Mouse (Mus musculus) hindbrain, embryonic 16.5 days (tissue): ENCODE data around the gene Hoxa7. TPM values are rescaled to one million over a fixed set of nuclear protein-coding genes. Genes with fewer than 3 reads are reported as not detected.

Source experiments
- ATAC-seq: fragments of 200-750 bp; cut with Nextera tagmentation; 2 replicates; pipeline ENCODE4 v1.8.0; 2017; ENCODE audit warnings: moderate TSS enrichment, moderate library complexity
- H3K27ac ChIP-seq: fragments of 300-500 bp; sonication (generic); 2 replicates; pipeline ENCODE4 v1.5.1; 2014; ENCODE audit warnings: low read depth, mild to moderate bottlenecking, control low read depth, low read length, moderate library complexity
- H3K27me3 ChIP-seq: fragments of 300-500 bp; sonication (generic); replicated peaks from 2 replicates; pipeline ENCODE4 v1.6.1; 2014; ENCODE audit warnings: low read length; ENCODE audit not compliant: control insufficient read depth, insufficient read depth
- H3K36me3 ChIP-seq: fragments of 300-500 bp; sonication (generic); 2 replicates; pipeline ENCODE4 v1.6.1; 2014; ENCODE audit warnings: mild to moderate bottlenecking, low read length, moderate library complexity, mixed read lengths; ENCODE audit not compliant: control insufficient read depth, insufficient read depth
- H3K4me1 ChIP-seq: fragments of 300-500 bp; sonication (generic); 2 replicates; pipeline ENCODE4 v1.6.1; 2014; ENCODE audit warnings: low read depth, low read length; ENCODE audit not compliant: control insufficient read depth, insufficient read depth
- H3K4me2 ChIP-seq: fragments of 300-500 bp; sonication (generic); 2 replicates; pipeline ENCODE4 v1.6.1; 2014; ENCODE audit warnings: mild to moderate bottlenecking, low read length, control low read depth, moderate library complexity
- H3K4me3 ChIP-seq: fragments of 300-500 bp; sonication (generic); 2 replicates; pipeline ENCODE4 v1.5.1; 2014; ENCODE audit warnings: mild to moderate bottlenecking, low read length, control low read depth, moderate library complexity
- H3K9ac ChIP-seq: fragments of 300-500 bp; sonication (generic); 2 replicates; pipeline ENCODE4 v1.6.1; 2014; ENCODE audit warnings: low read depth, mild to moderate bottlenecking, control low read depth, low read length, moderate library complexity
- H3K9me3 ChIP-seq: fragments of 300-500 bp; sonication (generic); 2 replicates; pipeline ENCODE4 v1.6.1; 2014; ENCODE audit warnings: mild to moderate bottlenecking, low read length, moderate library complexity; ENCODE audit not compliant: control insufficient read depth
- WGBS: fragments of 180-500 bp; shearing (Covaris S2); extraction: QIAGEN DNeasy Blood & Tissue Kit; methylation state at CpG from one replicate; pipeline ENCODE4 v1.1.7; 2014; 5-methylcytosine and 5-hydroxymethylcytosine counted together
- polyA plus RNA-seq: library from polyadenylated mRNA; unstranded; fragments of >200 nt; fragmentation: Nextera tagmentation; extraction: Ambion mirVana; gene quantifications from 2 replicates; pipeline ENCODE4 v1.2.1, GENCODE M21; 2015

The Hoxa7 gene
- polyA plus RNA-seq, 1 experiment from 2014 or later, result 9.0 TPM

DNA sequence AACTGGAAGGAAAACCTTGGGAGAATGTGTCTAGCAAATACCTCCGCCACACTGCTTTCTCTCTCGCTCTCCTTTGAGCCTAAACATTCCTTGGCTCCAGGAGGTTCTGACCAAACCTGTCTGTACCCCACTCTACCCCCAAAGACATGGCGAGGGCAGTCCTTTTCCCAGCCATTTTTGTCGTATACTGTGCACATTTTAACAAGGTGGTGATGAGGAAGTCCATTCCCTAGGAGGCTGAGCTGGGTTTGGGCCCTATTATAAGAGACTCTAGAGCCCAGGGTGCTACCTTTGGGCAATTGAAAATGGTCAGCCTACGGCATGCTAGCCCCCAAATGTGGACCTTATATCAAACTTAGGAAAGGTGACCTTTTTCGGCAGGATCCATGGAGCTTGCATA is 14.2 kb upstream of the Hoxa7 start:
- Histone ChIP-seq H3K4me2 (no peak overlapping the region), H3K9me3 (no peaks in the 10 kb centered on the region), H3K9ac (no peak overlapping the region), H3K4me3 (no peak overlapping the region), H3K36me3 (no peaks in the 10 kb centered on the region), H3K27ac (no peak overlapping the region), H3K4me1 (peaks cover 4% of the 10 kb centered on the region; the same call in 1 of the 2 replicates), H3K27me3 (peaks cover 80% of the 10 kb centered on the region)
- ATAC-seq, result no peak
- 25% methylated on average over 6 of the region's 6 CpGs for WGBS

DNA sequence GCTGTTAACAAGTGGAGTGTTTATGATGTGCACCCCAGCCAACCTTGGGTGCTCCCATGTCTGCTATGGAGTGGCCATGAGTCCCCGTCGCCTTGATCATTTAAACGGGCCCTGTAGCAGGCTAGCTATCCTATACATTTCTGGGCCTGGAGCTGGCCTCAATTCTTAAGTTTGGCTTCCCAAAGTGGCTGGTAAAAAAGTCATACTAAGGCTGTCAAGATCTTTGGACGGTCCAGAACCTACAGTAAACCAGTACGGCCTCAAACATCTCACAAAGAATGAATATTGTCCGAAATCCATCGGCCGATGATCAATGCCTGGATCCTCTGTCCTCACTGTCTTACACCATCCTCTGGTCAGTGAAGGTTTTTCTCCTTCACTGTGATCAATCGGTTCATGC is 13.6 kb upstream of the Hoxa7 start:
- Histone ChIP-seq H3K27ac (no peak overlapping the region), H3K9me3 (no peaks in the 10 kb centered on the region), H3K4me1 (peaks cover 2% of the 10 kb centered on the region; the same call in 1 of the 2 replicates), H3K9ac (no peak overlapping the region), H3K27me3 (peaks cover 79% of the 10 kb centered on the region), H3K36me3 (no peaks in the 10 kb centered on the region), H3K4me3 (no peak overlapping the region), H3K4me2 (no peak overlapping the region)
- 30% methylated on average over 9 of the region's 9 CpGs for WGBS
- ATAC-seq, result no peak

DNA sequence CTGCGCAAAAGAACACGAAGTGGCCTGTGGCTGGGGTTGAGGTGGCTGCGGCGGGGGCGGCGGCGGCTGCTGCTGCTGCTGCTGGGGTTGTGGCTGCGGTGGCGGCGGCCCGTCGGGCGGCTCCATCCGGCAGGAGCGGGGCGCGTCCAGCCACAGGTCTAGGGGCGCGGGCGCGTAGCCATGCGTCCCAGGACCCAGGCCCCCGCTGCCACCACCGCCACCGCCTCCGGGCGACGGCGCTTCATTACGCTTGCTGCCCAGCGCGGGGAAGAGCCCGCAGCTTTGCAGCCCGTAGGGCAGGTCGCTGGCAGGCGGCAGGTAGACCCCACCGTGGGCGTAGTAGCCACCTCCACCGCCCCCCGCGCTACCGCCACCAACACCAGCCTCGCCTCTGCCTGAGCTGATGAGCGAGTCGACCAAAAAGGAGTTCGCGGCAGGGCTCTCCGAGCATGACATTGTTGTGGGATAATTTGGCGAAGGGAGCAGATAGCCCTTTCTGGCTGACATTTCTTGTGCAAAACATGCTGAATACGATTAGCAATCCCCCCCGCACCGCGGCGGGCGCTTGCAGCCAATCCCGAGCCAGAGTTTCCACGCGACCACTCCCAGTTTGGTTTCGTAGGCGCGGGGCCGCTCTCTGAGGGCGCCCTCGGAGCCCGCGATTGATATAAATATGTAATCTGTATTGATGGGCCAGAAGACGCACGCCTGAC is 12.9 kb upstream of the Hoxa7 start:
- H3K4me2 ChIP-seq, result no peak overlapping the region
- H3K9ac ChIP-seq, result no peak overlapping the region
- WGBS, result under 1% methylated on average over 52 of the region's 68 CpGs
- peaks cover 78% of the 10 kb centered on the region for H3K27me3 ChIP-seq
- no peak overlapping the region for H3K4me3 ChIP-seq
- H3K9me3 ChIP-seq, result no peaks in the 10 kb centered on the region
- no peak for ATAC-seq
- H3K36me3 ChIP-seq, result no peaks in the 10 kb centered on the region
- H3K27ac ChIP-seq, result no peak overlapping the region
- H3K4me1 ChIP-seq, result no peaks in the 10 kb centered on the region

GRCm38 (mm10) chr6:52233546-52234427 is 12.1 kb upstream of the Hoxa7 start:
- Histone ChIP-seq H3K4me2 (no peak overlapping the region), H3K9me3 (no peaks in the 10 kb centered on the region), H3K36me3 (no peaks in the 10 kb centered on the region), H3K4me3 (no peak overlapping the region), H3K4me1 (no peaks in the 10 kb centered on the region), H3K27me3 (peaks cover 80% of the 10 kb centered on the region), H3K27ac (no peak overlapping the region), H3K9ac (no peak overlapping the region)
- 1% methylated on average over 65 of the region's 70 CpGs for WGBS
- ATAC-seq, result no peak

DNA sequence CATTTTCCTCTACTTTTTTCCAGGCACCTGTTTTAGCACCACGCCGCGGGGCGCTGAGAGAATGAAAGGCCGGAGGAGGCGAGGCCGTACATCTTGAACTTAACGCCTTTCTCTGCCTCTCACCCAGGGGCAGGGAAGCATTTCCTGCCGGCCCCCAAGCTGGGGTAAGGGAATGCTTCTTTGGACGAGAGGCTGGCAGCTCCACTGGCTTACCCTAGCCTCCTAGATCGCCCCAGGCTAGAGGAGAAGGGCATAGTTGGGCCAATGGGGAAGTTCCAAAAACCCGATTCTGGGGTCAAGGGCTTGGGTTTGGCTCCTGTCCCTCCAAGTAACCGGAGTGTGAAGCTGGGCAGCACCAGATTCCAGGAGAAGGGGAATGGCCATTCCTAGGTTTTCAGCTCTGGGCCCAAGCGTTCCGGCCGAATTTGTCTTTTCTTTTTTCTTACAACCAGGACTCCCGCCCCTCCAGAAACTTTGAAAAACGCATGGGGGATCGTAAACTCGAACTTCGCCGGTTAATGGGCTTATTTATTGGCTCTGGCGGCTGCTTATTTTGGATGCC is 11.4 kb upstream of the Hoxa7 start:
- H3K4me3 ChIP-seq, result no peak overlapping the region
- H3K9ac ChIP-seq, result no peak overlapping the region
- H3K27me3 ChIP-seq, result peaks cover 82% of the 10 kb centered on the region
- no peaks in the 10 kb centered on the region for H3K9me3 ChIP-seq
- no peak overlapping the region for H3K4me2 ChIP-seq
- no peak for ATAC-seq
- no peaks in the 10 kb centered on the region for H3K36me3 ChIP-seq
- H3K27ac ChIP-seq, result no peak overlapping the region
- WGBS, result 3% methylated on average over 23 of the region's 23 CpGs
- H3K4me1 ChIP-seq, result no peaks in the 10 kb centered on the region

- no peaks in the 10 kb centered on the region for H3K4me1 ChIP-seq
- no peak overlapping the region for H3K9ac ChIP-seq
- no peak for ATAC-seq
- peaks cover 81% of the 10 kb centered on the region for H3K27me3 ChIP-seq
- H3K27ac ChIP-seq, result no peak overlapping the region
- H3K4me2 ChIP-seq, result no peak overlapping the region
- 0% methylated on average over 18 of the region's 18 CpGs for WGBS
- H3K9me3 ChIP-seq, result no peaks in the 10 kb centered on the region
- no peaks in the 10 kb centered on the region for H3K36me3 ChIP-seq
- H3K4me3 ChIP-seq, result no peak overlapping the region
Measured at GRCm38 (mm10) chr6:52232568-52232965, 10.9 kb upstream of the Hoxa7 start.

DNA sequence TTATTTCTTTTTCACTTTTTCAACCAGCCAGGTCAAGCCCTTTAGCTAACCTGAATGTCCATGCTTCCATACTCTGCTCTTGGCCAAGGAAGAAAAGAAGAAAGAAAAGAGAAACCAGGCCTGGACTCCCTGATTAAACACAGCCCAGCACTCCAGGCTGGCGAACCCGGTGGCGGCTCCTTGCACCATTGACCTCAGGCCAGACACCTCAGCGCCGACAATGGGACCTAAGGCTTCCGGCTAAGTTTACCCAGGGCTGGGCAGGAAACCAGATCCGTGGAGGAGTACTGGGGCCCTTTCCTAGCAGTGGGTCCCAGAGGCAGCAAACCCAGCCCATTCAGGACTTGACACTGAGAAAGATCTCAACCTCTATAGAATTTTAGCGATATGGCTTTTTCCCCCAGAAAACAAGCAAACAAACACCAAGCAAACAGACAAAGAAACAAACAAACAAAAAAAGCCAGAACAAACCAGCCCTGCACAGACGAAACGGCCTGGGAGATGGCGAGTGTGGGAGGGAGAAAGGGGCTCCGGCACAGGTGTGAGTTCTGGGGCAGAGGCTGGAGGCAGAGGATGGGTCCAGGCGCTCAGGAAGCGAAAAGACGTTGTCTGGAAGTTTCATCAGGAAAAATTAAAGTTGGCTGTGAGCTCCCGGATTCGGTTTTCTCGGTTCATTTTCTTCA is 10.4 kb upstream of the Hoxa7 start:
- Histone ChIP-seq H3K4me1 (no peaks in the 10 kb centered on the region), H3K36me3 (no peaks in the 10 kb centered on the region), H3K27ac (no peak overlapping the region), H3K4me2 (no peak overlapping the region), H3K9me3 (no peaks in the 10 kb centered on the region), H3K27me3 (peaks cover 81% of the 10 kb centered on the region), H3K9ac (no peak overlapping the region), H3K4me3 (no peak overlapping the region)
- 1% methylated on average over 18 of the region's 18 CpGs for WGBS
- ATAC-seq, result no peak

DNA sequence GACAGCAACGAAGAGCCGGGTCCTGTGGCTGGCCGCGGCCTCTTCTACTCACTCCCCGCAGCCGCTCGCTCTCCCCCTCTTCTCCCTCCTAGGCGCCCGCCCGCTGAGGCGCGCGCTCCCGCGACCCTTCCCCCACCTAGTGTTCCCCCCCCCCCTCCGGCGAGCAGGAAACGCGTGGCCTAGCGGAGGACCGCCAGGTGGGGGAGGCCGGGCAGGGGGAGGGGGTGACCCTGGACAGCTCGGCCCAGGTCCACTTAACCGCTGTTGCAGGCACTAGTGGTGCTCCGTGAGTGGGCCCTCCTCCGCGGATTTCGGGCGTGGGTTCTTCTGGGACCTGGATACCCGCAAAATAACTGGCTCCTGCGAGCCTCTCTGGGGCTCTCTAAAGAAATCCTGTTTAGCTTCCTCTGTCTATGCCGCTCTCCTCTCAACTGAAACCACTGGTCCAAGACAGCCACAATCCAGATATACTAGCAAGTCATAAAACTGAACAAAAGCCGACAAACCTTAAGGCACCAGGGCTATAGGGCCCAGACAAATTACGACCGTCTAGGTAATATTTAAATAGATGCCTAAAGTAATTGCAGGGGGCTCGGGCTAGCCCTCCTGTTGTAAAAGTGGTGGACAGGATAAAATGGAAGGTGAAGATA is 9.0 kb upstream of the Hoxa7 start, which contains the start of gene Hoxa9:
Gene Hoxa9 (minus strand): TSS at position 574 of the 650 bp plus-strand sequence.
- 2% methylated on average over 22 of the region's 36 CpGs for WGBS
- Histone ChIP-seq H3K36me3 (no peaks in the 10 kb centered on the region), H3K27ac (no peak within 1 kb of the TSS), H3K4me2 (no peak within 1 kb of the TSS), H3K27me3 (peaks cover 78% of the 10 kb centered on the region), H3K4me3 (no peak within 1 kb of the TSS), H3K9ac (no peak within 1 kb of the TSS), H3K4me1 (no peaks in the 10 kb centered on the region), H3K9me3 (no peaks in the 10 kb centered on the region)
- ATAC-seq, result no peak
